Comparison of ENCODE assay signal across 20 mouse cellular contexts in genomic region chr4:106129327-106129726, GRCm38 (mm10).
DNase-seq lines count a peak whose midpoint lies in the region; ATAC-seq lines count a peak whose summit lies in the region.
"Had no signal": no experiment of that assay in that cellular context is flagged by ENCODE, and none has a peak within 500 bp of the region (broad histone marks: within the 10 kb centered on the region; RNA-seq: fewer than 3 reads in every experiment).

No protein-coding gene starts in this region.

- DNase-seq in embryo, embryonic 10 days (ENCODE audit: low spot score): peak; percentile 72
- peak; percentile 90 for DNase-seq in embryonic facial prominence, embryonic 14.5 days (ENCODE audit: low spot score)
- DNase-seq in gastrocnemius, postnatal 10 days: no peak
- DNase-seq in urinary bladder, postnatal 25 days (ENCODE audit: low spot score): no peak
- DNase-seq: cerebellum, adult 18-20 months; forebrain, postnatal 0 days; gastrocnemius, postnatal 25 days; heart, postnatal 4 days; kidney, adult 11 months; kidney, postnatal 10 days; lung, postnatal 36 days; thymus, postnatal 4 days had no signal

- no peak for ATAC-seq in forebrain, embryonic 12.5 days (ENCODE audit: low FRiP score)
- no peak for ATAC-seq in forebrain, embryonic 15.5 days (replicated peaks)
- peak; percentile 82 for ATAC-seq in embryonic facial prominence, embryonic 14.5 days (ENCODE audit: low read depth)
- no peak; the same call in 1 of the 2 replicates for ATAC-seq in limb, embryonic 15.5 days (ENCODE audit: insufficient number of reproducible peaks, low FRiP score, low TSS enrichment, low read depth)
- no peak for ATAC-seq in midbrain, embryonic 13.5 days
- ATAC-seq: forebrain, postnatal 0 days had no signal

- H3K4me3 ChIP-seq in forebrain, embryonic 12.5 days (replicated peaks): no peak overlapping the region
- no peak overlapping the region for H3K4me3 ChIP-seq in forebrain, embryonic 15.5 days
- H3K4me3 ChIP-seq in embryonic facial prominence, embryonic 14.5 days (ENCODE audit: low read depth, low read length): no peak overlapping the region
- H3K4me3 ChIP-seq in limb, embryonic 15.5 days: no peak overlapping the region
- no peak overlapping the region for H3K4me3 ChIP-seq in midbrain, embryonic 13.5 days (replicated peaks)
- H3K4me3 ChIP-seq: heart, embryonic 10.5 days; liver, embryonic 15.5 days; midbrain, embryonic 12.5 days; myocyte had no signal

- H3K27ac ChIP-seq in forebrain, embryonic 12.5 days: 0 out of 2 replicates have a peak overlapping the region, but pooled peaks have one; percentile 1
- no peak overlapping the region for H3K27ac ChIP-seq in forebrain, embryonic 15.5 days (replicated peaks)
- peak overlapping the region; percentile 80 for H3K27ac ChIP-seq in embryonic facial prominence, embryonic 14.5 days (replicated peaks; ENCODE audit: low read depth, low read length)
- peak overlapping the region; percentile 52; the same call in 1 of the 2 replicates for H3K27ac ChIP-seq in limb, embryonic 15.5 days
- H3K27ac ChIP-seq in midbrain, embryonic 13.5 days: no peak overlapping the region
- H3K27ac ChIP-seq: heart, embryonic 10.5 days; liver, embryonic 15.5 days; midbrain, embryonic 12.5 days had no signal

- H3K4me2 ChIP-seq in forebrain, embryonic 12.5 days: no peak overlapping the region
- H3K4me2 ChIP-seq in forebrain, embryonic 15.5 days (replicated peaks): no peak overlapping the region
- H3K4me2 ChIP-seq in embryonic facial prominence, embryonic 14.5 days (ENCODE audit: low read depth, low read length): no peak overlapping the region
- H3K4me2 ChIP-seq in limb, embryonic 15.5 days: no peak overlapping the region
- H3K4me2 ChIP-seq in midbrain, embryonic 13.5 days (replicated peaks): no peak overlapping the region
- H3K4me2 ChIP-seq: liver, embryonic 15.5 days; midbrain, embryonic 12.5 days had no signal

- H3K9me3 ChIP-seq in forebrain, embryonic 12.5 days: no peaks in the 10 kb centered on the region
- H3K9me3 ChIP-seq in forebrain, embryonic 15.5 days: no peaks in the 10 kb centered on the region
- no peaks in the 10 kb centered on the region for H3K9me3 ChIP-seq in embryonic facial prominence, embryonic 14.5 days (ENCODE audit: control insufficient read depth, low read length)
- no peaks in the 10 kb centered on the region for H3K9me3 ChIP-seq in limb, embryonic 15.5 days
- H3K9me3 ChIP-seq in midbrain, embryonic 13.5 days: no peaks in the 10 kb centered on the region
- H3K9me3 ChIP-seq: heart, embryonic 10.5 days; liver, embryonic 15.5 days; midbrain, embryonic 12.5 days had no signal

- no peaks in the 10 kb centered on the region for H3K36me3 ChIP-seq in forebrain, embryonic 12.5 days (replicated peaks)
- no peaks in the 10 kb centered on the region for H3K36me3 ChIP-seq in forebrain, embryonic 15.5 days
- no peaks in the 10 kb centered on the region for H3K36me3 ChIP-seq in embryonic facial prominence, embryonic 14.5 days (ENCODE audit: control insufficient read depth, insufficient read depth, low read length)
- no peaks in the 10 kb centered on the region for H3K36me3 ChIP-seq in limb, embryonic 15.5 days
- H3K36me3 ChIP-seq in midbrain, embryonic 13.5 days: no peaks in the 10 kb centered on the region
- H3K36me3 ChIP-seq: heart, embryonic 10.5 days; liver, embryonic 15.5 days; midbrain, embryonic 12.5 days had no signal

- no peak overlapping the region for H3K9ac ChIP-seq in forebrain, embryonic 12.5 days
- H3K9ac ChIP-seq in forebrain, embryonic 15.5 days (replicated peaks): no peak overlapping the region
- no peak overlapping the region for H3K9ac ChIP-seq in embryonic facial prominence, embryonic 14.5 days (ENCODE audit: low read depth, low read length)
- no peak overlapping the region for H3K9ac ChIP-seq in limb, embryonic 15.5 days
- no peak overlapping the region for H3K9ac ChIP-seq in midbrain, embryonic 13.5 days (replicated peaks)
- H3K9ac ChIP-seq: forebrain, postnatal 0 days; liver, embryonic 15.5 days; midbrain, embryonic 12.5 days had no signal

- no peaks in the 10 kb centered on the region for H3K27me3 ChIP-seq in forebrain, embryonic 12.5 days
- no peaks in the 10 kb centered on the region for H3K27me3 ChIP-seq in forebrain, embryonic 15.5 days
- no peaks in the 10 kb centered on the region for H3K27me3 ChIP-seq in embryonic facial prominence, embryonic 14.5 days (replicated peaks; ENCODE audit: control insufficient read depth, insufficient read depth, low read length)
- H3K27me3 ChIP-seq in limb, embryonic 15.5 days: no peaks in the 10 kb centered on the region
- no peaks in the 10 kb centered on the region for H3K27me3 ChIP-seq in midbrain, embryonic 13.5 days
- H3K27me3 ChIP-seq: liver, embryonic 15.5 days; midbrain, embryonic 12.5 days had no signal

- no peaks in the 10 kb centered on the region; the same call in 1 of the 2 replicates for H3K4me1 ChIP-seq in forebrain, embryonic 12.5 days
- no peaks in the 10 kb centered on the region for H3K4me1 ChIP-seq in forebrain, embryonic 15.5 days
- peaks cover 43% of the 10 kb centered on the region for H3K4me1 ChIP-seq in embryonic facial prominence, embryonic 14.5 days (ENCODE audit: control insufficient read depth, insufficient read depth, low read length)
- peaks cover 17% of the 10 kb centered on the region for H3K4me1 ChIP-seq in limb, embryonic 15.5 days
- 0 out of 2 replicates have a peak, but pooled peaks cover 5% of the 10 kb centered on the region for H3K4me1 ChIP-seq in midbrain, embryonic 13.5 days (replicated peaks)
- H3K4me1 ChIP-seq: liver, embryonic 15.5 days; midbrain, embryonic 12.5 days had no signal

- WGBS in forebrain, embryonic 12.5 days: 82% methylated on average over 7 of the region's 7 CpGs
- 86% methylated on average over 7 of the region's 7 CpGs for WGBS in forebrain, embryonic 15.5 days
- WGBS in embryonic facial prominence, embryonic 14.5 days: 20% methylated on average over 7 of the region's 7 CpGs
- WGBS in limb, embryonic 15.5 days: 25% methylated on average over 7 of the region's 7 CpGs
- WGBS in midbrain, embryonic 13.5 days: 86% methylated on average over 7 of the region's 7 CpGs

Comparison
In these comparisons a context has a peak if more than half of its experiments do, and no peak if none do; other contexts are left out.
1. H3K27ac ChIP-seq: peak in forebrain, embryonic 12.5 days (single experiment), embryonic facial prominence, embryonic 14.5 days (single experiment) and limb, embryonic 15.5 days (single experiment); none in forebrain, embryonic 15.5 days (single experiment) and midbrain, embryonic 13.5 days (single experiment).
2. DNase-seq: peak in embryo, embryonic 10 days (single experiment) and embryonic facial prominence, embryonic 14.5 days (single experiment); none in gastrocnemius, postnatal 10 days (single experiment) and urinary bladder, postnatal 25 days (single experiment).